Mouse (Mus musculus): ENCODE measurements around the gene Gm12169. TPM values are rescaled to one million over a fixed set of nuclear protein-coding genes. Genes with fewer than 3 reads are reported as not detected.
A peak's percentile ranks its signal among the peaks of the same experiment; 100 is the strongest.

Gm12169 gene
- total and polyA plus RNA-seq, 3 experiments, result not detected

GRCm38 (mm10) chr11:46474220-46474619, 49.8 kb upstream of the Gm12169 start (continued):
- TF ChIP-seq POLR2AphosphoS2 (IDR thresholded peaks at IDR 0.05; ENCODE audit: low read depth, low read length), result no peak
- TF ChIP-seq JUN (IDR thresholded peaks at IDR 0.05; ENCODE audit: insufficient read depth, low read depth, low read length), result peak; percentile 65
- TF ChIP-seq KAT2A (IDR thresholded peaks at IDR 0.05; ENCODE audit: insufficient replicate concordance, low read length), result no peak
- no peak for TF ChIP-seq SMC3 (IDR thresholded peaks at IDR 0.05; ENCODE audit: low read depth, low read length)
- TF ChIP-seq TBP (conservative IDR thresholded peaks at IDR 0.05; ENCODE audit: low read depth, low read length), result no peak
- TF ChIP-seq ZNF384 (IDR thresholded peaks at IDR 0.05; ENCODE audit: low read depth, low read length), result 0 out of 2 replicates have a peak, but pooled peaks have one; percentile 16
- no peak for TF ChIP-seq ELF1 (IDR thresholded peaks at IDR 0.05; ENCODE audit: low read depth, low read length)

DNA sequence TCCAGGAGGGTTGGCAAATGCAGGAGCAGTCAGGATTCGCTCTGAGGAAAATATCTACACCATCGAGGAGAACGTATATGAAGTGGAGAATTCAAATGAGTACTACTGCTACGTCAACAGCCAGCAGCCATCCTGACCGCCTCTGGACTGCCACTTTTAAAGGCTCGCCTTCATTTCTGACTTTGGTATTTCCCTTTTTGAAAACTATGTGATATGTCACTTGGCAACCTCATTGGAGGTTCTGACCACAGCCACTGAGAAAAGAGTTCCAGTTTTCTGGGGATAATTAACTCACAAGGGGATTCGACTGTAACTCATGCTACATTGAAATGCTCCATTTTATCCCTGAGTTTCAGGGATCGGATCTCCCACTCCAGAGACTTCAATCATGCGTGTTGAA, 44.7 kb upstream of the Gm12169 start:
- in situ Hi-C loops (cut with MboI; ENCODE audit: low pct_ligation_motif_present, low pct_unique_long_range_greater_than_20kb, low sequenced_read_pairs) (no loop called here), dilution Hi-C loops (cut with MboI; ENCODE audit: extremely low pct_ligation_motif_present, extremely low pct_unique_long_range_greater_than_20kb, low sequenced_read_pairs) (no loop called here)
- DNase-seq (ENCODE audit: extremely low read depth), result no peak
- Histone ChIP-seq H3K9ac (ENCODE audit: insufficient read depth, low read depth) (no peak overlapping the region), H3K4me1 (ENCODE audit: control insufficient read depth in 1 of 2, insufficient read depth in 2 of 2) (peaks cover 0 to 3% of the 10 kb centered on the region in 2 experiments; a peak in 1 of 4 replicates), H3K36me3 (replicated peaks in 1 of 2; ENCODE audit: control insufficient read depth in 1 of 2, insufficient read depth in 1 of 2, low read length in 1 of 2) (no peaks in the 10 kb centered on the region), H3K4me3 (replicated peaks in 1 of 3; ENCODE audit: low read depth in 2 of 3, low read length in 2 of 3, poor library complexity in 1 of 3) (no peak overlapping the region), H3K9me3 (replicated peaks; ENCODE audit: low read length) (peaks cover 2% of the 10 kb centered on the region), H3K79me2 (replicated peaks; ENCODE audit: control insufficient read depth, extremely low read depth, insufficient read depth, poor library complexity, severe bottlenecking) (no peaks in the 10 kb centered on the region), H3K27ac (ENCODE audit: insufficient read depth, low read depth) (no peak overlapping the region), H3K27me3 (replicated peaks) (peaks cover 2% of the 10 kb centered on the region), H3K4me2 (ENCODE audit: insufficient read depth, low read depth, poor library complexity, severe bottlenecking) (no peak overlapping the region)
- no peak for TF ChIP-seq ZNF384 (IDR thresholded peaks at IDR 0.05; ENCODE audit: low read depth, low read length)
- TF ChIP-seq JUND (conservative IDR thresholded peaks at IDR 0.05; ENCODE audit: low read depth, low read length), result no peak
- no peak for TF ChIP-seq RAD21 (IDR thresholded peaks at IDR 0.05; ENCODE audit: low read depth, low read length)
- no peak for TF ChIP-seq NELFE (IDR thresholded peaks at IDR 0.05; ENCODE audit: low read depth, low read length)
- TF ChIP-seq HCFC1 (IDR thresholded peaks at IDR 0.05; ENCODE audit: low read depth, low read length), result no peak
- TF ChIP-seq TBP (conservative IDR thresholded peaks at IDR 0.05; ENCODE audit: low read depth, low read length), result no peak
- TF ChIP-seq E2F4 (IDR thresholded peaks at IDR 0.05; ENCODE audit: insufficient replicate concordance, low read depth, low read length), result no peak
- no peak for TF ChIP-seq CTCF (conservative IDR thresholded peaks at IDR 0.05 in 1 of 2, IDR thresholded peaks at IDR 0.05 in 1 of 2; ENCODE audit: low read depth in 2 of 2, low read length in 2 of 2)
- TF ChIP-seq POLR2A (IDR thresholded peaks at IDR 0.05; ENCODE audit: low read depth, low read length), result no peak
- no peak for TF ChIP-seq EP300 (IDR thresholded peaks at IDR 0.05; ENCODE audit: low read length)
- no peak for TF ChIP-seq ZC3H11A (IDR thresholded peaks at IDR 0.05; ENCODE audit: low read depth, low read length)
- no peak for TF ChIP-seq ZMIZ1 (IDR thresholded peaks at IDR 0.05; ENCODE audit: low read depth, low read length)
- TF ChIP-seq MAX (IDR thresholded peaks at IDR 0.05; ENCODE audit: low read length), result no peak
- TF ChIP-seq USF2 (conservative IDR thresholded peaks at IDR 0.05; ENCODE audit: low read depth, low read length), result no peak
- no peak for TF ChIP-seq TCF12 (IDR thresholded peaks at IDR 0.05; ENCODE audit: low read depth, low read length)
- TF ChIP-seq MYC (IDR thresholded peaks at IDR 0.05; ENCODE audit: low read depth, low read length), result no peak
- TF ChIP-seq MAZ (IDR thresholded peaks at IDR 0.05; ENCODE audit: low read depth, low read length), result no peak
- TF ChIP-seq MEF2A (IDR thresholded peaks at IDR 0.05; ENCODE audit: borderline replicate concordance, low read depth, low read length), result no peak
- no peak for TF ChIP-seq GABPA (IDR thresholded peaks at IDR 0.05; ENCODE audit: insufficient replicate concordance, low read depth, low read length)

All from CH12.LX (cell line).